Mouse (Mus musculus) c-Kit-positive CD71-negative TER-119-negative erythroid progenitor cells, embryonic 14.5 days (primary cell): ENCODE data around the gene Arid1a.

ENCODE experiments used
- DNase-seq: peaks from one replicate; pipeline ENCODE4 v3.0.0-alpha.2; 2013; ENCODE audit warnings: low read depth

The Arid1a gene

GRCm38 (mm10) chr4:133730122-133730521 is 26.4 kb downstream of the Arid1a start:
- no peak for DNase-seq

GRCm38 (mm10) chr4:133729541-133730093 is 27.0 kb downstream of the Arid1a start:
- peak; percentile 72 for DNase-seq

GRCm38 (mm10) chr4:133729007-133729406 is 27.6 kb downstream of the Arid1a start:
- DNase-seq: no peak

- DNase-seq: no peak
These were observed 28.3 kb downstream of the Arid1a start for GRCm38 (mm10) chr4:133728256-133728655.

GRCm38 (mm10) chr4:133725706-133726105 is 30.9 kb downstream of the Arid1a start:
- no peak for DNase-seq

GRCm38 (mm10) chr4:133719791-133720190 is 36.8 kb downstream of the Arid1a start:
- DNase-seq: no peak

- no peak for DNase-seq
These were observed 43.8 kb downstream of the Arid1a start for GRCm38 (mm10) chr4:133712755-133713154.

- no peak for DNase-seq
These were observed 45.1 kb downstream of the Arid1a start for GRCm38 (mm10) chr4:133711307-133712076.

- DNase-seq: no peak
These were observed 47.2 kb downstream of the Arid1a start for GRCm38 (mm10) chr4:133709395-133709794.

GRCm38 (mm10) chr4:133707464-133707863 is 49.1 kb downstream of the Arid1a start:
- no peak for DNase-seq

GRCm38 (mm10) chr4:133706956-133707355 is 49.6 kb downstream of the Arid1a start:
- DNase-seq: peak; percentile 65

- no peak for DNase-seq
These were observed 51.5 kb downstream of the Arid1a start for GRCm38 (mm10) chr4:133705062-133705461.

- no peak for DNase-seq
These were observed 55.6 kb downstream of the Arid1a start for GRCm38 (mm10) chr4:133700905-133701368.

GRCm38 (mm10) chr4:133695363-133695762 is 61.2 kb downstream of the Arid1a start:
- DNase-seq: no peak

- no peak for DNase-seq
These were observed 66.3 kb downstream of the Arid1a start for GRCm38 (mm10) chr4:133690252-133690651.

GRCm38 (mm10) chr4:133688417-133689067 is 68.0 kb downstream of the Arid1a start:
- no peak for DNase-seq

- DNase-seq: no peak
These were observed 69.4 kb downstream of the Arid1a start for GRCm38 (mm10) chr4:133687126-133687525.

- no peak for DNase-seq
These were observed 70.1 kb downstream of the Arid1a start for GRCm38 (mm10) chr4:133686512-133686911.

GRCm38 (mm10) chr4:133680206-133680786 is 76.3 kb downstream of the Arid1a start:
- no peak for DNase-seq

GRCm38 (mm10) chr4:133679629-133680028 is 76.9 kb downstream of the Arid1a start:
- no peak for DNase-seq

GRCm38 (mm10) chr4:133677266-133677665 is 79.3 kb downstream of the Arid1a start:
- DNase-seq: no peak

GRCm38 (mm10) chr4:133676189-133676588 is 80.4 kb downstream of the Arid1a start:
- no peak for DNase-seq

- no peak for DNase-seq
These were observed 81.0 kb downstream of the Arid1a start for GRCm38 (mm10) chr4:133675594-133676016.
